Mouse (Mus musculus): ENCODE results near the gene Olr1. TPM values are rescaled to one million over a fixed set of nuclear protein-coding genes. Genes with fewer than 3 reads are reported as not detected.

Olr1 gene
- not detected for polyA plus RNA-seq (2021)

GRCm38 (mm10) chr6:129507024-129507423 is at the start of gene Olr1:
Gene Olr1 (minus strand): TSS chr6:129507165.
- H3K27me3 ChIP-seq = peaks cover 17% of the 10 kb centered on the region
- in situ Hi-C loops (cut with MboI; ENCODE audit: low pct_unique_long_range_greater_than_20kb) = no loop called here
- ATAC-seq = no peak
- ChIA-PET POLR2A (no interaction called here), CTCF (no interaction called here)
- DNase-seq (ENCODE audit: low read depth, low spot score) = no peak
- no peak for TF ChIP-seq CTCF (IDR thresholded peaks at IDR 0.05)

- DNase-seq (ENCODE audit: low read depth, low spot score) = no peak
- H3K27me3 ChIP-seq = peaks cover 10% of the 10 kb centered on the region
- TF ChIP-seq CTCF (IDR thresholded peaks at IDR 0.05) = no peak
- no peak for ATAC-seq
- ChIA-PET POLR2A (interaction anchor here (0.6 kb wide), 1 partner anchor 1904 kb away, joined by 4 read pairs; no protein-coding TSS in a partner anchor), CTCF (no interaction called here)
- in situ Hi-C loops (cut with MboI; ENCODE audit: low pct_unique_long_range_greater_than_20kb) = loop anchor here (25.0 kb wide), 1 partner anchor 711 kb away; the partner anchor contains the start of genes Gm44511 and Klrb1b
Measured at GRCm38 (mm10) chr6:129548009-129548408, 41.0 kb upstream of the Olr1 start.

- CTCF ChIA-PET = no interaction called here
- POLR2A ChIA-PET = no interaction called here
- DNase-seq (ENCODE audit: low read depth, low spot score) = no peak
- ATAC-seq = no peak
- in situ Hi-C loops (cut with MboI; ENCODE audit: low pct_unique_long_range_greater_than_20kb) = loop anchor here (25.0 kb wide), 1 partner anchor 710 kb away; the partner anchor contains the start of genes Gm44511 and Klrb1b
- TF ChIP-seq CTCF (IDR thresholded peaks at IDR 0.05) = no peak
- peaks cover 5% of the 10 kb centered on the region for H3K27me3 ChIP-seq
Measured at GRCm38 (mm10) chr6:129547277-129547676, 40.3 kb upstream of the Olr1 start.

GRCm38 (mm10) chr6:129543709-129544606 is 37.0 kb upstream of the Olr1 start:
- peak; percentile 89 for TF ChIP-seq CTCF (IDR thresholded peaks at IDR 0.05)
- ChIA-PET POLR2A (no interaction called here), CTCF (interaction anchor here (0.9 to 2.6 kb wide), 10 partner anchors 9 to 1868 kb away, joined by 3 to 12 read pairs (median 4); partner anchors contain the start of genes Clec1b and Gabarapl1)
- in situ Hi-C loops (cut with MboI; ENCODE audit: low pct_unique_long_range_greater_than_20kb) = loop anchor here (25.0 kb wide), 1 partner anchor 707 kb away; the partner anchor contains the start of genes Gm44511 and Klrb1b
- no peaks in the 10 kb centered on the region for H3K27me3 ChIP-seq
- ATAC-seq (peak; percentile 83), DNase-seq (ENCODE audit: low read depth, low spot score) (no peak)

GRCm38 (mm10) chr6:129542540-129542939 is 35.6 kb upstream of the Olr1 start:
- CTCF ChIA-PET = interaction anchor here (1.6 kb wide), 1 partner anchor 12 kb away, joined by 7 read pairs; no protein-coding TSS in a partner anchor
- ATAC-seq (no peak), DNase-seq (ENCODE audit: low read depth, low spot score) (no peak)
- H3K27me3 ChIP-seq = no peaks in the 10 kb centered on the region
- TF ChIP-seq CTCF (IDR thresholded peaks at IDR 0.05) = no peak
- POLR2A ChIA-PET = no interaction called here
- in situ Hi-C loops (cut with MboI; ENCODE audit: low pct_unique_long_range_greater_than_20kb) = loop anchor here (25.0 kb wide), 1 partner anchor 705 kb away; the partner anchor contains the start of genes Gm44511 and Klrb1b

GRCm38 (mm10) chr6:129541931-129542330 is 35.0 kb upstream of the Olr1 start:
- ChIA-PET POLR2A (no interaction called here), CTCF (no interaction called here)
- DNase-seq (ENCODE audit: low read depth, low spot score) (no peak), ATAC-seq (no peak)
- in situ Hi-C loops (cut with MboI; ENCODE audit: low pct_unique_long_range_greater_than_20kb) = loop anchor here (25.0 kb wide), 1 partner anchor 705 kb away; the partner anchor contains the start of genes Gm44511 and Klrb1b
- no peaks in the 10 kb centered on the region for H3K27me3 ChIP-seq
- no peak for TF ChIP-seq CTCF (IDR thresholded peaks at IDR 0.05)

GRCm38 (mm10) chr6:129538555-129538954 is 31.6 kb upstream of the Olr1 start:
- DNase-seq (ENCODE audit: low read depth, low spot score) (no peak), ATAC-seq (no peak)
- TF ChIP-seq CTCF (IDR thresholded peaks at IDR 0.05) = no peak
- in situ Hi-C loops (cut with MboI; ENCODE audit: low pct_unique_long_range_greater_than_20kb) = loop anchor here (25.0 kb wide), 1 partner anchor 701 kb away; the partner anchor contains the start of genes Gm44511 and Klrb1b
- ChIA-PET CTCF (interaction anchor here (1.8 kb wide), 1 partner anchor 10 kb away, joined by 5 read pairs; no protein-coding TSS in a partner anchor), POLR2A (no interaction called here)
- no peaks in the 10 kb centered on the region for H3K27me3 ChIP-seq

GRCm38 (mm10) chr6:129535723-129536122 is 28.8 kb upstream of the Olr1 start:
- in situ Hi-C loops (cut with MboI; ENCODE audit: low pct_unique_long_range_greater_than_20kb) = loop anchor here (25.0 kb wide), 1 partner anchor 698 kb away; the partner anchor contains the start of genes Gm44511 and Klrb1b
- H3K27me3 ChIP-seq = no peaks in the 10 kb centered on the region
- ChIA-PET POLR2A (no interaction called here), CTCF (interaction anchor here (1.1 kb wide), 1 partner anchor 24 kb away, joined by 3 read pairs; no protein-coding TSS in a partner anchor)
- DNase-seq (ENCODE audit: low read depth, low spot score) = no peak
- no peak for ATAC-seq
- TF ChIP-seq CTCF (IDR thresholded peaks at IDR 0.05) = no peak

- no peak for TF ChIP-seq CTCF (IDR thresholded peaks at IDR 0.05)
- no peak for DNase-seq (ENCODE audit: low read depth, low spot score)
- ChIA-PET CTCF (no interaction called here), POLR2A (no interaction called here)
- ATAC-seq = peak; percentile 60
- H3K27me3 ChIP-seq = no peaks in the 10 kb centered on the region
- in situ Hi-C loops (cut with MboI; ENCODE audit: low pct_unique_long_range_greater_than_20kb) = loop anchor here (25.0 kb wide), 1 partner anchor 697 kb away; the partner anchor contains the start of genes Gm44511 and Klrb1b
Measured at GRCm38 (mm10) chr6:129534627-129535190, 27.7 kb upstream of the Olr1 start.

GRCm38 (mm10) chr6:129534057-129534456 is 27.1 kb upstream of the Olr1 start:
- no peak for ATAC-seq
- CTCF ChIA-PET = no interaction called here
- POLR2A ChIA-PET = no interaction called here
- no peak for DNase-seq (ENCODE audit: low read depth, low spot score)
- TF ChIP-seq CTCF (IDR thresholded peaks at IDR 0.05) = no peak
- H3K27me3 ChIP-seq = no peaks in the 10 kb centered on the region
- in situ Hi-C loops (cut with MboI; ENCODE audit: low pct_unique_long_range_greater_than_20kb) = loop anchor here (25.0 kb wide), 1 partner anchor 697 kb away; the partner anchor contains the start of genes Gm44511 and Klrb1b

Data from Patski (cell line).